Mouse (Mus musculus): ENCODE data around the gene Sdhd. TPM values are rescaled to one million over a fixed set of nuclear protein-coding genes. Genes with fewer than 3 reads are reported as not detected.

Gene Sdhd
- total RNA-seq, 1 experiment from 2014 or later = 173 TPM

Other genes starting within 250 kb of the Sdhd start
- not detected in 2 replicates for gene Plet1, start 109.3 kb downstream of the Sdhd start, total RNA-seq (2017)
- 73.1 and 89.3 TPM in 2 replicates for gene Pts, start 75.1 kb downstream of the Sdhd start, total RNA-seq (2017)
- 4.4 and 7.5 TPM in 2 replicates for gene Il18, start 49.0 kb downstream of the Sdhd start, total RNA-seq (2017)
- gene Bco2, start 48.6 kb downstream of the Sdhd start, total RNA-seq (2017) = not detected in 2 replicates
- gene Tex12, start 42.5 kb downstream of the Sdhd start, total RNA-seq (2017) = not detected in 2 replicates
- 147 and 199 TPM in 2 replicates for gene Timm8b, start 98 bp upstream of the Sdhd start, total RNA-seq (2017)
- 0.24 and 4.4 TPM in 2 replicates for gene Pih1d2, start 13.5 kb upstream of the Sdhd start, total RNA-seq (2017)
- gene Nkapd1, start 13.7 kb upstream of the Sdhd start, total RNA-seq (2017) = 57.9 and 59.6 TPM in 2 replicates
- 37.5 and 49.9 TPM in 2 replicates for gene Dlat, start 56.0 kb upstream of the Sdhd start, total RNA-seq (2017)
- not detected in 2 replicates for gene Dixdc1, start 135.7 kb upstream of the Sdhd start, total RNA-seq (2017)
- gene 2310030G06Rik, start 142.7 kb upstream of the Sdhd start, total RNA-seq (2017) = not detected in 2 replicates
- 0.41 TPM in 1 of 2 replicates, not detected in the other for gene Cryab, start 147.5 kb upstream of the Sdhd start, total RNA-seq (2017)
- not detected in 2 replicates for gene Hspb2, start 148.5 kb upstream of the Sdhd start, total RNA-seq (2017)
- 5.5 and 8.8 TPM in 2 replicates for gene Fdxacb1, start 164.4 kb upstream of the Sdhd start, total RNA-seq (2017)
- 21.2 and 23.3 TPM in 2 replicates for gene Alg9, start 171.2 kb upstream of the Sdhd start, total RNA-seq (2017)
- 13.8 and 22.6 TPM in 2 replicates for gene 1110032A03Rik, start 171.7 kb upstream of the Sdhd start, total RNA-seq (2017)
- gene Ppp2r1b, start 241.5 kb upstream of the Sdhd start, total RNA-seq (2017) = 66.6 and 66.9 TPM in 2 replicates